Mouse (Mus musculus) left cerebral cortex, adult 8-10 months (tissue): ENCODE measurements around the gene Zmiz1. TPM values are rescaled to one million over a fixed set of nuclear protein-coding genes. Genes with fewer than 3 reads are reported as not detected.

ENCODE experiments used
- DNase-seq, 2 experiments: peaks; one replicate each; pipeline ENCODE4 v3.0.0; 2022; ENCODE audit warnings: low spot score in 2 of 2
- total RNA-seq, 4 experiments: library from RNA; stranded (reverse); gene quantifications; 2 replicates each; pipeline ENCODE4 v1.2.4; 2022

The Zmiz1 gene
- total RNA-seq, 4 experiments from 2014 or later, result 90.1 to 94.2 (median 92.3) TPM

DNA sequence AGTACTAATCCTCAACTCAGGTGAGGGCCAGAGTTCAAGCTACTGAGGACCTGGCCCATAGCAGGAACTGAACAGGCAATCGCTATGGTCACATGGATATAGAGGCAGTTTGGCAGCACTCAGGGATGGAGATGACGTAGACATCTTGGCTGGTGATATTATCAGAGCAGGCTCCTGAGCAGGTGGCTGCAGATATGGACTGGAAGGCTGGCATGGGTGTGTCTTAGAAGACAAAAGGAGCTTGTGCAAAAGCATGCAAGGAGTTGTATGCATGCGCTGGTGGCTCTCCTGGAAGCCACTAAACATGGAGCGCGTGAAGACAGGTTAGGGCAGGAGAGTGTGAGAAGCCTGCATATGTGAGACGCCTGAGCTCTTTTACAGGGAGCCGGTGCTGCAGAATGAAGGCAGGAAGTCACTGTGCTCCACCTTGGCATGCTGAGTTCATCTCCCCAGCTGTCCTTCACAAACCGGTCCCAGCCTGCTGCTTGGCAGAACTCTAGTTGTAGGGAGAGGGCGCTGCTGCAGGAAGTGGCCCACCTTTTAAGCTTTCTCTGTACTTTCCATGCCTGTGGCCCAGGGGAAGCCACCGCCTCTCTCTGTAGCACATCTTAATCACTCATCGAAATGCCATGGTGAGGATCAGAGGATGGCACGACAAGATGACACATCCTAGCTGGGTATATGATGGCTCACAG lies 4.8 kb upstream of the Zmiz1 start:
- DNase-seq, result no peak

DNA sequence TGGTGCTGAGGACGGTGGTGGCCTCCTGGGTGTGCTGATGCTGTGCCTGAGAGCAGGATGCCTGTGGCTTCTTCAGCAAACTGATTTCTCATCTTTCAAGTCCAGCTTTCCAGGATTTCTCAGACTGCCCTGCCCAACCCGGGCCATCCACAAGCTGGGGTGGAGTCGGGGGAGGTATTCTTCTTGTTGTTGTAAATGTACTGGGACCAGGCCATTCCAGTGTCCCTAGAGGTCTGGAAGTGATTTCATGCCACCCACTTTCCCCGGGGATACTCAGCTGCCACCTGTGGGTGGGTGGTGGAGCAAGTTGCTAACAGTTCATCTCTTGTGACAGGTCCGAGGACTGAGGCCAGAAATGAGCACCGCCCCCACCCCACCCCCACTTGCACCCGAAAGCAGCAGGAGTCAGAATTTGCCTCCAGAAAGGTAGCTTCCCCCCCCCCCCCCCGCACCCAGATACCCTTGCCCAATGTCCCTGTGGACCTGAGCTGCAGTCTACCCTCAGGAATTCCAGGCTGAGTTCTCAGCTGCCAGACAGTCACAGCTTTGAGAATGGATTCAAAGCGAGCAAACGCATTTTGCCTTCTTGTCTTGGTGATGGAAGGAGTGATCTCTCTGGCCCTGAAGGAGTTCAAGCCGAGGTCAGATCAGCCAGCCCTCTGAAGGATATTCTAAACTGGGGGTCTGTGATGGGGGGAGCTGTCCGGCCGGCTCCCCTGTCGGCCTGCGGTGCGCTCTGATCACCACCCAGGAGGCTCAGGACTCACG lies 2.1 kb upstream of the Zmiz1 start:
- no peak for DNase-seq

GRCm38 (mm10) chr14:25457434-25457957 lies 1.5 kb upstream of the Zmiz1 start:
- peak; percentile 87 to 94 for DNase-seq

DNA sequence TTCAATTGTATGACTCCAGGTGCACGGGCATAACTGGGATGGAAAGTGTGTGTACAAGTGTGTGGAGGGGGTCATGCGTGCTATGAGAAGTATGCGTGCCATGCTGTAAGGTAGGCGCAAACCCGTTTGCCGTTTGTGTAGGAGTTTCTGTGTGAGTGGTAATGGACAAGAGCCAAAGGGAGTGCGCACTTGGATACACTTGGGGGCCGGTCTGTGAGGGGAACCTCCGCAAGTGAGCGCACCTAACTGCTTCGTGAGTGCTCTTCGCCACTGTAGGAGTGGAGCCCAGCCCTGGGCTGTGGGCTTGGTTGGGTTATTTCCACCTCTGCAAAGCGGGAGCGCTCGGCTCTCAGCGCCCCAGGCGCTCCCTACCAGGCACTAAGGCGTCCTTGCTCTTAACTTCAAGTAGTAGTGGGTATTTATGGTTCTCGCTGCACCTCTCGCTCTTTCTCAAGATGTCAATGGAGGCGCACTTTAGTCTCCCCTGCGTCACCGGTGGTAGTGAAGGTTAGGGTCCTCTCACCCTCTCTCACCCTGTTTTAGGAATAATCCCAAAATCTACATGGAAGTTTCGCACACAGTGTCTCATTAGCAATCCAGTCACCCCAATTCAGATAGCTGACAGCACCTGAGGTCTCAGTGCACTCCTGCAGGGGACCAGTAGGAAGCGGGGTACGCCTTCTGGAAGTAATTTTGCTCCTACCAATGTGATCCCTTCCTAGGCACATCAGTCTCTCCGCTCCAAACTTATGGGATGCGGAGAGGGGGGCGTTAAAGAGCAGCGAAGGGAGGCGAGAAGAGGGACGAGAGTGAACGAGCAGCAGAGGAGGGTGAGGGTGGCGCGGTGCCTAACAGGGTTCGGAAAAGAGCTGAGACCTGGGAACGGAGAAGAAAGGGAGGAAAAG lies 622 bp upstream of the Zmiz1 start:
- DNase-seq, result peak; percentile 53 to 62

DNA sequence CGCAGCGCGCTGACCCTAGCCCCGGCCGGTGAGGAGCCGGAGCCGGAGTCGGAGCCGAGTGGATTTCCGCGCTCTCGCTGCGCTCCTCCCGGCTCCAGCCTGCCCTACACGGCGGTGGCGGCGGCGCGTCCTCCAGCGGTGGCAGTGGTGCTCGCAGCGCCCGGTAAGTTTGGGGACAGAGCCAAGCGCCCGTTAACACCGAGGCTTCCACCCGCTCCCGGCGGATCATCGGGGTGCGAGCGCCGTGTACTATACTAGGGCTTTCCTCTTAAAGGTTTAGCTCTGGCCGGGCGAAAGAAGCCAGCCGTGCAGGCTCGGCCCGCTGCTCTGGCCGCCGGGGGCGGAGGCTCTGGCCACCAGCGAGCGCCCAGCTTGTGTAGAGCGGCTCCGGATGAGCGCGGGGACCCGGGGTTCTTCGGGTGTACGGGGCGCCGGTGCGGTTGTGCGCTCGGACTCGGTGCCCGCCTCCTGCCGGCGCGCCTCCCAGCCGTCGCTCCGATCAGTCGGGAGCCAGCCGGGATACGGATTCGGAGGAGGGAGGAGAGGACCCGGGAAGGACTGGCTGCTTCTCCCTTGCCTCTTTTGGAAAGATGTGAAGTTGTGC lies 511 bp downstream of the Zmiz1 start:
- peak; percentile 45 to 46 for DNase-seq

DNA sequence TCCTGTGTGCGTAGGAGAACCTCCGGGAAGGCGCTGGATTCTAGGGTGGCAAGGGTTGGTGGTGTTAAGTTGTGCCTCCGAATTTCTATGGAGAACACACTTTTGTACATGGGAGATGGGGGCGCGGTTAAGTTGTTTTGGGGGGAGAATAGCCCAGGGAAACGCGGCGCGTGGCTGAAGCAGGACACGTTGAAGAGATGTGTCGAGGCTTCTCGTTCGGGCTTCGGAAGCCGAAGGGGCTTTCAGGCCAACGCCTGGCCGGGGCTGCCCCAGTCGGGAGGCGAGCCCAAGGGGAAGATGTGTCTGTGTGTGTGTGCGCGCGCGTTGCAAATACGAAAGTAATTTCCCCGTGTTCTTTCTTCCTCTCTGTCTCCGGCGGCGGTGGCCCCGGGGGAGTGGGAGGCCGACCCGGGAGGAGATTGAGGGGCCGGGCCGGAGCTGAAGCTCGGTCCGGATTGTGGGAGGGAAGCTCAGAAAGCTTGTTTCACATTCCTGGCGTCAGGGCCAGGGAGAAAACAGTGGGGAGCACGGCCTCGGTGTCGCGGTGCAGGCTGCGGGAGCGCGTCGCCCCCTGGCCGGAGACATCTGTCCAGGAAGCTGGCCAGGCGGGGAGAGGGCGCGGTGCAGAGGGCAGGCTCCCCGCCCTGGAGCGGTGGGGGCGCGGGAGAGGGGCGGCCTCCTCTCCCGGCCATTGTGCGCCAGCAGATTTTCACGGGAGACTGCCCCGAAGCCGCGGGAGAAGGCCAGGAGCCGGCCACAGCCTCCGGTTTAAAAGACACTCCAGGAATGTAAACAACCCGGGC lies 1.2 kb downstream of the Zmiz1 start:
- DNase-seq, result peak in 1 of 2 experiments; percentile 47

DNA sequence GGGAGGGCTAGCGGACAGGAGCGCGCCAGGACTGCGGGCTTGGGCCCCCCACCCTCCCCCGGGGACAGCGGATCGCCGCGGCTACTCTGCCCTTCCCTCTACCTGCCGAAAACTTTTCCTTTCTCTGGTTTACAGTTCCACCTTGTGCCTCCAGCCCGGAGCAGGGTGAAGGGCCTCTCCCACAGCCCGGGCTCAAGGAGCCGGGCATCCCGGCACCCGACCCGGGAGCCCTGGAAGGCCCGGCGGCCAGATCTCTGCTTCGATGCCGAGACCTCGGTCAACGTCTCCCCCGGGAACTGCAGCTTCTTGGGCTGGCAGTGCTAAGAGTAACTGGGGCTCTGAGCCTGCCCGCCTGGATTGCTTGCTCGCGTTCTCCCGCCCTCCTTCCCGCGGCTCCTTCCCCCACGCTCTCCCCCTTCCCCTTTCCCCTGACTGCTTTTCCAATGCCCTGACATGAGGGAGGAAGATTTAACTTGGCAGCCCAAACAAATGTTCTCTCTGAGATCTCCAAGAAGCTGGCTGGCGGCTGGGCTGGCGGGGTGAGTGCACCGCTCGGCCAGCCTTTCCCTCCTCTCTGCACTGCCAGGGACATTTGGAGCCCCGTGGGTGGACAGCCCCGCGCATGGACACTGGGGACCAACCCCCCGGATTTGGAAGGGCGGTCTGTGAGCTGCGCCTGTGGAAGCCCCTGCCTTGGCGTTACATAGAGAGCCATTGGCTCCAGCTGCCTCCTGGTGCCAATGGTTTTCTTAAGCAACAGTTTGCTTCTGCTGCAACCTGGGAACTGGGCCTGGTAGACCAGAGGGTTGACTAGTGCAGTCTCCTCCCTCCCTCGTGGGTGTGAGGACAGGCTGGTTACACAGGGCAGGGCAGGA lies 2.1 kb downstream of the Zmiz1 start:
- DNase-seq, result peak; percentile 43 to 72

DNA sequence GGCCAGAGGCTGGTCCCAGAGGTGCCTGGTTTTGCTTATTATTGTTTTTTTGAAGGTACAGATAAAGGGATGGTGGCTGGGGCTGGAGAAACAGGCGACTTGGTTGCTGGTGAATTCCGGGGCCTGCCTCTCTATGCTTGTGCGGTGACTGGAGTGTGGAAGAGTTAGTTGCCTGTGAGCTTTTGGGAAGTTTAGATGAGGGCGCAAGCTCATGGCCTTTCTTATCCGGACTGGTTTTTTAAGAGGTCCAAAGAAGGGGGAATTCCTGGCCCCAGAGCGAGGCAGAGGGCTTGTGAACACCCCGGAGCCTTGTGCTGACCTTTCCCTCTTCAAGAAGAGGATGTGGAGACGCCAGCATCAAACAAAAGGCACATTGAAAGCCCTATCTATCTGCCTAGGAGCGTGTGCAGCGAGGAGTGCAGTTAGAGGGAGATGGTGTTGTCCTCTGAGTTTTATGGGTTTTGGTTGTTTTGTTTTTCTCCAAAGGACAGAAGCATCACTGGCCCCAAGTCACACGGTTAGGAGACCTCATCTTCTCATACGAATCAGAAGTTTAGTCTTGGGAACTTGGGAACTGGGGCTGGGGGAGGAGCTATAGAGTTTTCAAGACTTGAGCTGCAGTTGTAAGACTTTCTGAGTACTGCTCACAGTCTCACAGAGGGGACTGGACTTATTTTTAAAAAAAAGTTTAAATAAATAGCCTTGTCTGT lies 2.8 kb downstream of the Zmiz1 start:
- DNase-seq, result no peak

- DNase-seq, result no peak
Measured at GRCm38 (mm10) chr14:25462975-25463374, 4.0 kb downstream of the Zmiz1 start.

- DNase-seq, result no peak
Measured at GRCm38 (mm10) chr14:25463919-25464318, 4.9 kb downstream of the Zmiz1 start.

DNA sequence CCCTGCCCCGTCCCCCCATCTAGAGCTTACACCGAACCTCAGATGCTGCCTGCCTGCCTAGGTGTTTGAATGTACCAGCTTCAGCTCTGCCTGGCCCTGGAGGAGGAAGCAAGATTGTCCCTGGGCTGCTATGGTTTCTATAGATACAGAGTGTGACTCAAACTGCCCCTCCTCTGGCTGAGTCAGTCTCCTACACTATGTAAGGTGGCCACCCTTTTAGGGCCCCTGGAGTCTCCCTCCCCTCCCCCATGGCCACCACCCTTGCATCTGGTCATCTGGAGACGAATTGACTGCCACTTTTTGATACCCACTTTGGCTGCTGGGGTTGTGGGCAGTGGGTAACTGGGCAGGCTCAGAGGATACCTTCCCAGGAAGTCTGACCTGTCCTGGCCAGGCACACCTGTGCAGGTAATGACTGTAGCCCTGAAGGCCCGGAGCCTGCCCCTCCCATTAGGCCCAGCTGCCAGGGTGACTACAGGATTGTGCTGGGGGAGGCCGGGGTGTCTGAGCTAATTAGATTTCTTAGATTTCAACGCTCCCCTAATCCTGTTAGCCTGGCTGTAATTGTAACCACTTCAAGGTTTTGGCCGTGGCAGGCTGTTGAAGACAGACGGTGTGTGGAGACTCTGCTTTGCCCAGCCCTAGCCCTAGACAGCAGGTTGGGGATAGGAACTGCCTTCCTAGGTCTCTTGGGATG lies 5.8 kb downstream of the Zmiz1 start:
- no peak for DNase-seq

GRCm38 (mm10) chr14:25466361-25466760 lies 7.4 kb downstream of the Zmiz1 start:
- no peak for DNase-seq

GRCm38 (mm10) chr14:25467911-25468668 lies 9.1 kb downstream of the Zmiz1 start:
- DNase-seq, result no peak

DNA sequence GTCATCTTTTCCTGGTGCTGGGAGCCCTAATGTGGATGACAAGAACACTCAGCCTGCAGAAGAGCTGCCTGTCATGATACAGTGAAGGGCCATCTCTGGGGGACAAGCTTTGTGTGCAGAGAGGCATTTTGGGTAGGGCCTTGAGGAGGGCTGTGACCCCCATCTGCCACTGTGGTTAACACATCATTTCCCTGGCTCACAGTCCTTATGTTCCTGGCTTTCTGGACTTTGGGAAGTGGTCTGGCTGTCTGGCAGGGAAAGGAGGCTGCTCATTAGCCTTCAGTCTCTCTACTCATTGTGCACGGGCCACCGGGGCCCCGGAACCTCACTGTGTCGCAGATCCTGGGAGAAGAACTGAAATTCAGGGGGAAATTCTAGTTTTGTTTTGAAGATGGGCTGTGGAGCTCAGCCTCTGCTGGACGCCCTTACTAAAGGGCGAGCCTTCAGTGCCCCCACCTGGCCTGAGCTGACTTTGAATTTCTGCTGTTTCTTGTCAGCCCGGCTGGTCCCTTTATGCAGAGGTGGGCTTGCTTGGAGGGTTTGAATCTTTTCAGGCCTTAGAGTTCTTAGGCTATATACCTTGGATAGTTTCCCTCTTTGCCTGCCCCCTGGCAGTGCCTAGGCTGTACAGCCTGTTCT lies 10.0 kb downstream of the Zmiz1 start:
- DNase-seq, result no peak

DNA sequence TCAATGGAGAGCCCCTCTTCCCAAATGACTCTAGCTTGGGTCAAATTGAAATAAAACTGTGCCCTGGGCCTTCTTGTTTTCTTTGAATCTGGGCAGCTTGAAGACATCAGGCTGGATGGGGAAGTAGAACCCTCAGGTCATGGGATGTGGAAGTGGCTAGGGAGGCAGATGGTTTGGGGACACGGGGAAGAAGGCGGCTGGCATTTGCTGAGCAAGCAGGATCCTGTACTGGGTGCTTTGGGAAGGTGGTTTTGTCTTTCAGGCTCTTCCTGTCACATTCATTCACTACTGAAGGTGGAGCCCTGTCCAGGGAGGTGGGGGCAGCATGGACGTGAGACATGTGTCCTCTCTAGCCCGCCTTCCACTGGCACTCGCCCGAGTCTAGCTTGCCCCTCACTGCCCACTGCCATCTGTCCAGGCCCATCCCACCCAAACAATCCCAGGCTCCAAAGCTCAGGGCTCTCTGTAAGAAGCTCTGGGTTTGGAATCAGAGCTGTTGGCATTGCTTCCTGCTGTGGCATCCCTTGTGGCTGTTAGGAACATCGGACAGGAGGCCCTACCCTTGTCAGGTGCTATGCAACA lies 11.3 kb downstream of the Zmiz1 start:
- no peak for DNase-seq

DNA sequence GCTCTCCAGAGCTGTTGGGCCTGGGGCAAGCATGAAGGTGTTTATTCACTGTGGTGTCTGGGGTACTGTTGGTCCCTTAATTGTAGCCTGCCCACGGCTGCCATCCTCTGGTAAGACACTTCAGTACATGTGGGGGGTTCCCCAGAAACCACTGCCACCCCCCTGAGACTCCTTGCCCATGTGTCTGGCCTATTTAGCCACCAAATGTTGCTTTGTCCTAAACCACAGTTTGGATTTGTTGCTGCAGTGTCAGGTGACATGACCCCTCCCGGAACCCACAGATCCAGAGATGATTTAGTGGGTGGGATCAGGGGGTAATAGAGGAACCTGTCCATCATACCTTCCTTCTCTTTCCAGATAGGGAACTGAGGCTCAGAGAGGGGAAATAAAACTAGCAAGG lies 12.1 kb downstream of the Zmiz1 start:
- no peak for DNase-seq
